Mouse (Mus musculus): ENCODE measurements at regions not wholly inside any gene's neighbourhood (a gene's known extent, or its start where the extent isn't known, plus 50 kb on each side); places are given as distances from the start of the nearest gene placed in this dataset.

GRCm38 (mm10) chr6:6666762-6667161 lies 88.3 kb upstream of the Sem1 start:
- no peak for TF ChIP-seq CTCF (IDR thresholded peaks at IDR 0.05; ENCODE audit: insufficient read depth, low read depth, low read length)
- no peak for TF ChIP-seq POLR2A (IDR thresholded peaks at IDR 0.05; ENCODE audit: insufficient read depth, low read depth, low read length)

Measured in olfactory bulb, adult 2 months (tissue).